13 mouse cellular contexts compared by ENCODE assay signal in genomic region chr12:72723965-72724364, GRCm38 (mm10). TPM values are rescaled to one million over a fixed set of nuclear protein-coding genes. Genes with fewer than 3 reads are reported as not detected.
A peak's percentile ranks its signal among the peaks of the same experiment; 100 is the strongest.
DNase-seq lines count a peak whose midpoint lies in the region; ATAC-seq and TF ChIP-seq lines count a peak whose summit lies in the region.
"Had no signal": no experiment of that assay in that cellular context is flagged by ENCODE, and none has a peak within 500 bp of the region (broad histone marks: within the 10 kb centered on the region; RNA-seq: fewer than 3 reads in every experiment).

No protein-coding gene starts in this region.

- H3K9ac ChIP-seq in forebrain, postnatal 0 days: no peak overlapping the region
- no peak overlapping the region for H3K9ac ChIP-seq in midbrain, postnatal 0 days (replicated peaks; ENCODE audit: low read length, poor library complexity, severe bottlenecking)
- H3K9ac ChIP-seq: midbrain, embryonic 12.5 days had no signal

- peak; percentile 7 for DNase-seq in embryo, embryonic 11.5 days (ENCODE audit: low read depth, low spot score)
- no peak for DNase-seq in embryo, embryonic 10.5 days (ENCODE audit: low spot score)
- peak; percentile 16 for DNase-seq in 3134 (ENCODE audit: extremely low read depth, insufficient read length, low spot score)
- DNase-seq in adrenal gland, postnatal 25 days: peak; percentile 85
- peak; percentile 45 for DNase-seq in lung, postnatal 10 days
- no peak for DNase-seq in forebrain, postnatal 0 days
- DNase-seq in midbrain, postnatal 0 days (ENCODE audit: low spot score): no peak
- DNase-seq in right cerebral cortex, adult 2 months (ENCODE audit: low spot score in 2 of 2): no peak
- DNase-seq: B cell, adult 2 months; heart, postnatal 36 days; liver had no signal

- no peak for TF ChIP-seq CTCF in forebrain, postnatal 0 days (IDR thresholded peaks at IDR 0.05; ENCODE audit: low read depth)
- no peak for TF ChIP-seq CTCF in midbrain, postnatal 0 days (IDR thresholded peaks at IDR 0.05)

- H3K4me2 ChIP-seq in forebrain, postnatal 0 days (ENCODE audit: low read depth): no peak overlapping the region
- no peak overlapping the region for H3K4me2 ChIP-seq in midbrain, postnatal 0 days (ENCODE audit: low read depth, low read length, poor library complexity, severe bottlenecking)
- H3K4me2 ChIP-seq: midbrain, embryonic 12.5 days had no signal

- no peak for ATAC-seq in forebrain, postnatal 0 days
- ATAC-seq in midbrain, postnatal 0 days (ENCODE audit: low FRiP score): no peak
- ATAC-seq: Patski had no signal

- no peaks in the 10 kb centered on the region for H3K4me1 ChIP-seq in forebrain, postnatal 0 days (ENCODE audit: insufficient read depth)
- no peaks in the 10 kb centered on the region for H3K4me1 ChIP-seq in midbrain, postnatal 0 days (ENCODE audit: insufficient read depth, low read length)
- H3K4me1 ChIP-seq: midbrain, embryonic 12.5 days had no signal

- no peak overlapping the region for H3K4me3 ChIP-seq in forebrain, postnatal 0 days (ENCODE audit: low read depth, low read length)
- no peak overlapping the region for H3K4me3 ChIP-seq in midbrain, postnatal 0 days (ENCODE audit: low read depth, low read length)
- H3K4me3 ChIP-seq: midbrain, embryonic 12.5 days had no signal

- H3K27ac ChIP-seq in forebrain, postnatal 0 days (ENCODE audit: low read depth, low read length): no peak overlapping the region
- no peak overlapping the region for H3K27ac ChIP-seq in midbrain, postnatal 0 days (ENCODE audit: low read depth, low read length)
- H3K27ac ChIP-seq: midbrain, embryonic 12.5 days had no signal

- H3K36me3 ChIP-seq in forebrain, postnatal 0 days (ENCODE audit: insufficient read depth): no peaks in the 10 kb centered on the region
- H3K36me3 ChIP-seq in midbrain, postnatal 0 days (ENCODE audit: insufficient read depth, low read length): no peaks in the 10 kb centered on the region
- H3K36me3 ChIP-seq: midbrain, embryonic 12.5 days had no signal

- H3K27me3 ChIP-seq in forebrain, postnatal 0 days (ENCODE audit: insufficient read depth, low read length): no peaks in the 10 kb centered on the region
- H3K27me3 ChIP-seq in midbrain, postnatal 0 days (ENCODE audit: insufficient read depth, low read length): no peaks in the 10 kb centered on the region
- H3K27me3 ChIP-seq: midbrain, embryonic 12.5 days; Patski had no signal

- H3K9me3 ChIP-seq in forebrain, postnatal 0 days (ENCODE audit: low read length): no peaks in the 10 kb centered on the region
- no peaks in the 10 kb centered on the region for H3K9me3 ChIP-seq in midbrain, postnatal 0 days (ENCODE audit: low read length)
- H3K9me3 ChIP-seq: midbrain, embryonic 12.5 days had no signal

- 52% methylated on average over 3 of the region's 3 CpGs for WGBS in forebrain, postnatal 0 days
- 59% methylated on average over 3 of the region's 3 CpGs for WGBS in midbrain, postnatal 0 days

RNA-seq across cellular contexts. Expression of gene Ppm1a, which starts 33.3 kb away (rescaled TPM):
- total RNA-seq in adrenal gland, postnatal 25 days (2021): 271 and 295 TPM in 2 replicates
- 192 and 194 TPM in 2 replicates for total RNA-seq in forebrain, postnatal 0 days (2014; rRNA removed)
- 61.7 and 69.9 TPM in 2 replicates for polyA plus RNA-seq in forebrain, postnatal 0 days (2015; fragmentation: Nextera tagmentation; extraction: Ambion mirVana)
- 170 and 198 TPM in 2 replicates for total RNA-seq in midbrain, postnatal 0 days (2014; rRNA removed)
- 70.6 and 79.3 TPM in 2 replicates for polyA plus RNA-seq in midbrain, postnatal 0 days (2015; fragmentation: Nextera tagmentation; extraction: Ambion mirVana)

RNA-seq across cellular contexts. Expression of gene Dhrs7, which starts 59.3 kb away (rescaled TPM):
- total RNA-seq in adrenal gland, postnatal 25 days (2021): 267 and 299 TPM in 2 replicates
- total RNA-seq in forebrain, postnatal 0 days (2014; rRNA removed): 13.5 and 14.0 TPM in 2 replicates
- 20.4 and 23.8 TPM in 2 replicates for polyA plus RNA-seq in forebrain, postnatal 0 days (2015; fragmentation: Nextera tagmentation; extraction: Ambion mirVana)
- 10.5 and 12.3 TPM in 2 replicates for total RNA-seq in midbrain, postnatal 0 days (2014; rRNA removed)
- 26.3 and 28.5 TPM in 2 replicates for polyA plus RNA-seq in midbrain, postnatal 0 days (2015; fragmentation: Nextera tagmentation; extraction: Ambion mirVana)

Comparison
In these comparisons a context has a peak if more than half of its experiments do, and no peak if none do; other contexts are left out.
1. DNase-seq: peak in embryo, embryonic 11.5 days (single experiment), 3134 (single experiment), adrenal gland, postnatal 25 days (single experiment) and lung, postnatal 10 days (single experiment); none in embryo, embryonic 10.5 days (single experiment), forebrain, postnatal 0 days (single experiment), midbrain, postnatal 0 days (single experiment) and right cerebral cortex, adult 2 months (0 of 2).
2. RNA of gene Dhrs7, which starts 59.3 kb away (total RNA-seq): 267 to 299 TPM in adrenal gland, postnatal 25 days; 13.5 to 14.0 TPM in forebrain, postnatal 0 days and 10.5 to 12.3 TPM in midbrain, postnatal 0 days; every median in the first group is over 10 times any median in the second.